Mouse (Mus musculus): ENCODE results near the gene Acta1. TPM values are rescaled to one million over a fixed set of nuclear protein-coding genes. Genes with fewer than 3 reads are reported as not detected.

Acta1 gene
- polyA plus RNA-seq, 1 experiment from 2014 or later: 1.8 TPM

GRCm38 (mm10) chr8:123902653-123903052 lies 8.1 kb upstream of the Acta1 start:
- no peaks in the 10 kb centered on the region for H3K27me3 ChIP-seq (ENCODE audit: insufficient read depth, low read length)
- 85% methylated on average over 7 of the region's 7 CpGs for WGBS
- no peaks in the 10 kb centered on the region for H3K9me3 ChIP-seq (replicated peaks; ENCODE audit: low read length)

GRCm38 (mm10) chr8:123899366-123899765 lies 4.8 kb upstream of the Acta1 start:
- H3K9ac ChIP-seq (ENCODE audit: low read depth, low read length): no peak overlapping the region

More at GRCm38 (mm10) chr8:123902653-123903052, 8.1 kb upstream of the Acta1 start:
- Histone ChIP-seq H3K4me2 (ENCODE audit: low read length) (no peak overlapping the region), H3K4me3 (replicated peaks; ENCODE audit: low read depth, low read length) (no peak overlapping the region), H3K9ac (ENCODE audit: low read depth, low read length) (no peak overlapping the region), H3K27ac (no peak overlapping the region), H3K36me3 (ENCODE audit: insufficient read depth, low read length) (peaks cover 34% of the 10 kb centered on the region), H3K4me1 (replicated peaks; ENCODE audit: insufficient read depth, low read length) (no peaks in the 10 kb centered on the region)
- TF ChIP-seq CTCF (IDR thresholded peaks at IDR 0.05; ENCODE audit: low read depth): no peak
- no peak for DNase-seq (ENCODE audit: low spot score)
- ATAC-seq (replicated peaks; ENCODE audit: low FRiP score, low read depth): no peak

GRCm38 (mm10) chr8:123898576-123898975 lies 4.0 kb upstream of the Acta1 start:
- Histone ChIP-seq H3K4me2 (ENCODE audit: low read length) (no peak overlapping the region), H3K4me1 (replicated peaks; ENCODE audit: insufficient read depth, low read length) (no peaks in the 10 kb centered on the region), H3K4me3 (replicated peaks; ENCODE audit: low read depth, low read length) (no peak overlapping the region), H3K27me3 (ENCODE audit: insufficient read depth, low read length) (peaks cover 8% of the 10 kb centered on the region), H3K9me3 (replicated peaks; ENCODE audit: low read length) (no peaks in the 10 kb centered on the region), H3K36me3 (ENCODE audit: insufficient read depth, low read length) (peaks cover 15% of the 10 kb centered on the region), H3K9ac (ENCODE audit: low read depth, low read length) (no peak overlapping the region), H3K27ac (no peak overlapping the region)
- no peak for ATAC-seq (replicated peaks; ENCODE audit: low FRiP score, low read depth)
- WGBS: 80% methylated on average over 5 of the region's 5 CpGs
- DNase-seq (ENCODE audit: low spot score): no peak
- TF ChIP-seq CTCF (IDR thresholded peaks at IDR 0.05; ENCODE audit: low read depth): no peak

More at GRCm38 (mm10) chr8:123899366-123899765, 4.8 kb upstream of the Acta1 start:
- DNase-seq (ENCODE audit: low spot score) (no peak), ATAC-seq (replicated peaks; ENCODE audit: low FRiP score, low read depth) (no peak)
- H3K36me3 ChIP-seq (ENCODE audit: insufficient read depth, low read length): peaks cover 17% of the 10 kb centered on the region
- H3K4me2 ChIP-seq (ENCODE audit: low read length): no peak overlapping the region
- no peak overlapping the region for H3K27ac ChIP-seq
- no peak overlapping the region for H3K4me3 ChIP-seq (replicated peaks; ENCODE audit: low read depth, low read length)
- no peaks in the 10 kb centered on the region for H3K4me1 ChIP-seq (replicated peaks; ENCODE audit: insufficient read depth, low read length)
- H3K27me3 ChIP-seq (ENCODE audit: insufficient read depth, low read length): 0 out of 2 replicates have a peak, but pooled peaks cover under 1% of the 10 kb centered on the region
- TF ChIP-seq CTCF (IDR thresholded peaks at IDR 0.05; ENCODE audit: low read depth): no peak
- no peaks in the 10 kb centered on the region for H3K9me3 ChIP-seq (replicated peaks; ENCODE audit: low read length)
- WGBS: 81% methylated on average over 7 of the region's 7 CpGs

GRCm38 (mm10) chr8:123896774-123897173 lies 2.2 kb upstream of the Acta1 start:
- TF ChIP-seq CTCF (IDR thresholded peaks at IDR 0.05; ENCODE audit: low read depth): no peak
- 51% methylated on average over 10 of the region's 10 CpGs for WGBS
- Histone ChIP-seq H3K27me3 (ENCODE audit: insufficient read depth, low read length) (peaks cover 25% of the 10 kb centered on the region), H3K4me1 (replicated peaks; ENCODE audit: insufficient read depth, low read length) (no peaks in the 10 kb centered on the region), H3K4me3 (replicated peaks; ENCODE audit: low read depth, low read length) (no peak overlapping the region), H3K27ac (no peak overlapping the region), H3K9ac (ENCODE audit: low read depth, low read length) (no peak overlapping the region), H3K36me3 (ENCODE audit: insufficient read depth, low read length) (0 out of 2 replicates have a peak, but pooled peaks cover 4% of the 10 kb centered on the region), H3K4me2 (ENCODE audit: low read length) (no peak overlapping the region), H3K9me3 (replicated peaks; ENCODE audit: low read length) (no peaks in the 10 kb centered on the region)
- no peak for ATAC-seq (replicated peaks; ENCODE audit: low FRiP score, low read depth)
- DNase-seq (ENCODE audit: low spot score): no peak

- Histone ChIP-seq H3K4me2 (ENCODE audit: low read length) (no peak overlapping the region), H3K27me3 (ENCODE audit: insufficient read depth, low read length) (peaks cover 29% of the 10 kb centered on the region), H3K4me1 (replicated peaks; ENCODE audit: insufficient read depth, low read length) (no peaks in the 10 kb centered on the region), H3K27ac (no peak overlapping the region), H3K36me3 (ENCODE audit: insufficient read depth, low read length) (0 out of 2 replicates have a peak, but pooled peaks cover 2% of the 10 kb centered on the region), H3K9ac (ENCODE audit: low read depth, low read length) (no peak overlapping the region), H3K4me3 (replicated peaks; ENCODE audit: low read depth, low read length) (no peak overlapping the region), H3K9me3 (replicated peaks; ENCODE audit: low read length) (no peaks in the 10 kb centered on the region)
- DNase-seq (ENCODE audit: low spot score) (no peak), ATAC-seq (replicated peaks; ENCODE audit: low FRiP score, low read depth) (no peak)
- WGBS: 62% methylated on average over 14 of the region's 14 CpGs
- TF ChIP-seq CTCF (IDR thresholded peaks at IDR 0.05; ENCODE audit: low read depth): no peak
These were observed 1.8 kb upstream of the Acta1 start for GRCm38 (mm10) chr8:123896366-123896761.

DNA sequence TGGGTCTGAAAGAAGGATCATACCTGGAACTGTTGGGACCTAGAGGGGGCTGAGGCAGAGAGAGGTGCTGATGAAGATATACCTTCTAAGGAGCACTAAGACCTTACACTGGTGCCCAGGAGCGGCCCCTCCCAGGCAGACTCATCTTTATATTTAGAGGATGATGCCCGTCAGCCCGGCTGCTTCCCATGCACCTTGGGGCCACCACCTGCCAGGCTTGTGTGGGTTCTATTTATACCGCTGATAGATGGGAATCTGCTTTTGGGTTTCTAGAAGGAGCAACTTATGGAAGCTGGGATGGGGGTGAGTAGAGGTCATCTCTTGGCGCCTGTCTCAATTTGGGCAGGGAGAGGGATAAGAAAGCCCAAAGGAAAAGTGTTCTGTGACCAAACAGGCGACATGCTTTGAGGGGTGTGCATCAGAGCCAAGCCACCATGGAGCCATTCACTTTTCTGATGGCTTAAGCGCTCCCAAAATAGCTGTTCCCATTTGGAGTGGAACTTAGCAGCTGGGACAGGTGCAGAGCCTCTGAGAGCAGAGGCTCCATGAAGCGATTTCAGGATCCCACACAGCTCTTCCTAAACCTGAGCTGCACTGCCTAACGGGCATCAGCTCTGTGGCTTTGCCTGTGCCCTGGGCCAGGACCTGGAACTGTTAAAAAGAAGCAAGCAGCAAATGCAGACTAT lies 1.3 kb upstream of the Acta1 start:
- no peak overlapping the region for H3K9ac ChIP-seq (ENCODE audit: low read depth, low read length)
- H3K27ac ChIP-seq: no peak overlapping the region
- H3K4me1 ChIP-seq (replicated peaks; ENCODE audit: insufficient read depth, low read length): no peaks in the 10 kb centered on the region
- ATAC-seq (replicated peaks; ENCODE audit: low FRiP score, low read depth) (no peak), DNase-seq (ENCODE audit: low spot score) (no peak)
- 0 out of 2 replicates have a peak, but pooled peaks cover 1% of the 10 kb centered on the region for H3K36me3 ChIP-seq (ENCODE audit: insufficient read depth, low read length)
- peaks cover 32% of the 10 kb centered on the region for H3K27me3 ChIP-seq (ENCODE audit: insufficient read depth, low read length)
- no peak overlapping the region for H3K4me3 ChIP-seq (replicated peaks; ENCODE audit: low read depth, low read length)
- no peak for TF ChIP-seq CTCF (IDR thresholded peaks at IDR 0.05; ENCODE audit: low read depth)
- no peaks in the 10 kb centered on the region for H3K9me3 ChIP-seq (replicated peaks; ENCODE audit: low read length)
- no peak overlapping the region for H3K4me2 ChIP-seq (ENCODE audit: low read length)
- 76% methylated on average over 9 of the region's 9 CpGs for WGBS

All from kidney, postnatal 0 days (tissue).